Mouse (Mus musculus): ENCODE results near the gene Card9. TPM values are rescaled to one million over a fixed set of nuclear protein-coding genes. Genes with fewer than 3 reads are reported as not detected.

Card9 gene
- polyA plus RNA-seq, 1 experiment from 2014 or later, result 1.2 TPM

GRCm38 (mm10) chr2:26320245-26321185, 40.2 kb downstream of the Card9 start:
- Histone ChIP-seq H3K9me3 (replicated peaks) (no peaks in the 10 kb centered on the region), H3K4me2 (no peak overlapping the region), H3K4me1 (peaks cover 15% of the 10 kb centered on the region), H3K27ac (no peak overlapping the region), H3K27me3 (replicated peaks) (peaks cover 26% of the 10 kb centered on the region), H3K9ac (no peak overlapping the region), H3K36me3 (peaks cover 14% of the 10 kb centered on the region), H3K4me3 (no peak overlapping the region)
- ATAC-seq, result no peak
- WGBS (ENCODE audit: insufficient replicate concordance), result 72% methylated on average over 14 of the region's 14 CpGs

DNA sequence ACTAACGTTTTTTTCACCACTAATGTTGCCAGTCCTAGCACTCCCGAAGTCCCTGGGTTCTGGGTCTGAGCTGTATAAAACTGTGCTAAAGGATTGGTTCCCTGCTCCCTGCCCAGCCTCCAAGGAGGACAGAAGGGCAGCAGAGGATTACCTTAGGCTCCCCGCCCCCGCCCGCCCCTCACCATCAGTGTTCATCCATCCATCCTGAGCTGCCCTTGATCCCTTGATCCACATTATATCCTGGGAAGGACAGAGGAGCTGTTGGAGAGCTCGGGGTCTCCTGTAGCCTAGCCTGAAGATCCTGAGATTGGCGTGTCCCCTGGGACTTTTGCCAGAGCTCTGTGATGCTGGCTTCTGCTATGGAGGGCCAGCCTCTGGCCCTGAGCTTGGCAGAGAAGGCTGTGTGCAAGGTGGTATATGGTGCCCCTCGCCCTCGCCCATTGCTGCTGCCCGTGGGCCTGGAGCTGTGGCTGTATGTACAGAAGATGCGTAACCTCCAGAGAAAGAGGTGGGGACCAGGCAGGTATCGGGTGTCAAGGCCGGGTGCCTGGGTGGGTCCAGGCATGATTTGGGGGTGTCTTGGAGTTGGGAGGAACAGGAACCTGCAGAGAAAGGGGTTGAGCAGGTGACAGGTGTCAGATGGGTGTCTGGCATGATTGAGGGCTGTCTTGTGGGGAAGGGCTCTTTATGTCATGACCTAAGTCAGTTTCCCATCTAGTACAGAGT, 41.0 kb downstream of the Card9 start:
- Histone ChIP-seq H3K27me3 (replicated peaks) (peaks cover 34% of the 10 kb centered on the region), H3K4me3 (no peak overlapping the region), H3K4me1 (peaks cover 23% of the 10 kb centered on the region), H3K9ac (no peak overlapping the region), H3K9me3 (replicated peaks) (no peaks in the 10 kb centered on the region), H3K4me2 (no peak overlapping the region), H3K27ac (no peak overlapping the region), H3K36me3 (peaks cover 8% of the 10 kb centered on the region; the same call in 1 of the 2 replicates)
- 67% methylated on average over 13 of the region's 13 CpGs for WGBS (ENCODE audit: insufficient replicate concordance)
- ATAC-seq, result no peak

GRCm38 (mm10) chr2:26319109-26319508, 41.6 kb downstream of the Card9 start:
- H3K9me3 ChIP-seq (replicated peaks), result no peaks in the 10 kb centered on the region
- H3K9ac ChIP-seq, result no peak overlapping the region
- H3K27ac ChIP-seq, result no peak overlapping the region
- no peak overlapping the region for H3K4me2 ChIP-seq
- H3K4me1 ChIP-seq, result peaks cover 26% of the 10 kb centered on the region
- no peak for ATAC-seq
- peaks cover 34% of the 10 kb centered on the region for H3K27me3 ChIP-seq (replicated peaks)
- 77% methylated on average over 9 of the region's 9 CpGs for WGBS (ENCODE audit: insufficient replicate concordance)
- H3K36me3 ChIP-seq, result peaks cover 8% of the 10 kb centered on the region; the same call in 1 of the 2 replicates
- no peak overlapping the region for H3K4me3 ChIP-seq

GRCm38 (mm10) chr2:26317991-26318672, 42.6 kb downstream of the Card9 start:
- Histone ChIP-seq H3K4me3 (no peak overlapping the region), H3K36me3 (0 out of 2 replicates have a peak, but pooled peaks cover under 1% of the 10 kb centered on the region), H3K9ac (no peak overlapping the region), H3K9me3 (replicated peaks) (no peaks in the 10 kb centered on the region), H3K4me1 (peaks cover 26% of the 10 kb centered on the region), H3K27me3 (replicated peaks) (peaks cover 34% of the 10 kb centered on the region), H3K4me2 (no peak overlapping the region), H3K27ac (no peak overlapping the region)
- WGBS (ENCODE audit: insufficient replicate concordance), result 65% methylated on average over 3 of the region's 3 CpGs
- ATAC-seq, result no peak

DNA sequence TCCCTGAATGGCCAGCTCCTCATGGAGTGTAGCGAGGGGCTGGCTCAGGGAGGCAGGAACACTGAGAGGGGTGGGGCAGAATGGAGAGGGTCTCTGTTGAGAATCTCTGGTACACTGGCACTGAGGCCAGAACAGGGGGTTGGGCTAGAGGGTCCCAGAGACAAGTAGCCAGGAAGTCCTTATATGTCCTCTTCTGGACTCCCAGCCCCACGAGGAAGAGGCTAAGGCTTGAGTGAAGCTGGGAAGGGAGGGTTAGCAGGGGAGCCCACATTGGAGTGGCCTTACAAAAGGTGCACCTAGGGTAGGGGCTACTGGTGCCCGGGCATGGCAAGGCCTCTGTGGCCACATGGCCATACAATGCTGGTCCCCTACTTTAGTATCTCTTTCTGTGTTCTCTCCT, 43.3 kb downstream of the Card9 start:
- no peak overlapping the region for H3K27ac ChIP-seq
- no peak overlapping the region for H3K9ac ChIP-seq
- H3K36me3 ChIP-seq, result no peaks in the 10 kb centered on the region
- peaks cover 26% of the 10 kb centered on the region for H3K4me1 ChIP-seq
- peaks cover 34% of the 10 kb centered on the region for H3K27me3 ChIP-seq (replicated peaks)
- no peaks in the 10 kb centered on the region for H3K9me3 ChIP-seq (replicated peaks)
- ATAC-seq, result no peak
- no peak overlapping the region for H3K4me2 ChIP-seq
- no peak overlapping the region for H3K4me3 ChIP-seq
- 47% methylated on average over 3 of the region's 3 CpGs for WGBS (ENCODE audit: insufficient replicate concordance)

GRCm38 (mm10) chr2:26316576-26317246, 44.0 kb downstream of the Card9 start:
- H3K4me2 ChIP-seq, result peak overlapping the region; percentile 91
- ATAC-seq, result no peak
- peaks cover 26% of the 10 kb centered on the region for H3K4me1 ChIP-seq
- 0 out of 2 replicates have a peak overlapping the region, but pooled peaks have one; percentile 66 for H3K9ac ChIP-seq
- H3K4me3 ChIP-seq, result peak overlapping the region; percentile 67
- 69% methylated on average over 9 of the region's 9 CpGs for WGBS (ENCODE audit: insufficient replicate concordance)
- H3K9me3 ChIP-seq (replicated peaks), result no peaks in the 10 kb centered on the region
- no peak overlapping the region for H3K27ac ChIP-seq
- no peaks in the 10 kb centered on the region for H3K36me3 ChIP-seq
- peaks cover 35% of the 10 kb centered on the region for H3K27me3 ChIP-seq (replicated peaks)

DNA sequence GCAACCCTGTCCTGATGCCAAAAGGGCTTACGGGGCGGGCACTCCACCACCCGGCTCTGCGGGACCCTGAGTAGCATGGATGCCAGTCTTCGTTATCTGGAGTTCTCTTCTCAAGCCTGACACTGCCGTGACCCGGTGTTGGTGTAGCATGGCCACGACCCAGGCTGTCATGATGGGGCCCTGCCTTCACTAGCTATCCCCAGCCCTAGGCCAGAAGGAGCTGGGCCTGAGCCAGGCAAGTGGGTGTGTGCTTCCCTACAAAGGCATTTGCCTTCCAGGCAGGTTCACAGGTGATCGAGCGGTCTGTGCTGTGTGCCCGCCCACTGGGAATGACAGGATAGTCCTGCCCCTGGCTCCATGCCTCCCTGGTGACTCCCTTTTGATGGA, 44.8 kb downstream of the Card9 start:
- Histone ChIP-seq H3K9me3 (replicated peaks) (no peaks in the 10 kb centered on the region), H3K27ac (peak overlapping the region; percentile 74), H3K4me1 (peaks cover 26% of the 10 kb centered on the region), H3K4me2 (peak overlapping the region; percentile 91), H3K36me3 (no peaks in the 10 kb centered on the region), H3K27me3 (replicated peaks) (peaks cover 38% of the 10 kb centered on the region), H3K9ac (peak overlapping the region; percentile 66), H3K4me3 (peak overlapping the region; percentile 67)
- WGBS (ENCODE audit: insufficient replicate concordance), result 10% methylated on average over 11 of the region's 11 CpGs
- ATAC-seq, result peak; percentile 13; the same call in 1 of the 2 replicates

DNA sequence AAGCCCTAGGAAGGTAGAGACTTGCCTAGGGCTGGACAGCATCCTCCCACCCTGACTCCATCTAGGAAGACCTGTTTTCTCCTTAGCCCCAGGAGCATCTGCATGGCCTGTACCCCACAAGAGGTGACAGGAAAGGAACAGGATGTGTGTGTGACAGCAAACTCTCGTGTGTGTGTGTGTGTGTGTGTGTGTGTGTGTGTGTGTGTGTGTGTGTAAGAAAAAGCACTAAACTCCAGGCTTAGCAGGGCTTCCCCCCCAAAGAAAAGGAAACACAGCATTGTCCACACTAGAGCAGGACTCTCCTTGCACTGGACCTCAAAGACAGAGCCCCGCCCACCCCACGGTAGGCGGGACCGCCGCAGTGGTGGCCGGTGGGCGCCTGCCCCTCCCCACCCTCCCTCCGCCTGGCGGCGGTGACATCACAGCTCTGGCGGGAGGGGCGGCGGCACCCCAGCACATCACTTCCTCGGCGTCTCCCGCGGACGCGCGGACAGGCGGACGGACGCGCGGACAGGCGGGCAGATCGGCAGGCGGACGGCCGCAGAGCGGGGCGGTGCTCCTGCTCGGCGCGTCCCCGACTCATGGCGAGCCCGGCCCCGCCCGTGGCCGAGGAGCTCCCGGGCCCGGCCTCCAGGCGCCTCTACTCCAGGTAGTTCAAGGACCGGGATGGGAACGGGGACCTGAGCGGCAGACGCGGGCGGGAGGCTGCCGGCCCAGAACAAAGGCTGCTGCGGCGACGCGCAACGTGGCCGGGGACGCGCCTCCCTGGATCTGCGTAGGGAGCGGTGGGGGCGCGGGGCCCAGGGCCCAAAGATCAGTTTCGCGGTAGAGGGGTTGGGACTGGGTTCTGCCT, 45.4 kb downstream of the Card9 start, which contains the start of gene Gpsm1:
Gene Gpsm1, plus strand, starts transcription at position 444 of the 853 bp plus-strand sequence.
- Histone ChIP-seq H3K4me2 (peak within 1 kb of the TSS; percentile 91), H3K4me1 (peaks cover 26% of the 10 kb centered on the region), H3K27me3 (replicated peaks) (peaks cover 38% of the 10 kb centered on the region), H3K27ac (peak within 1 kb of the TSS; percentile 74), H3K4me3 (peak within 1 kb of the TSS; percentile 67), H3K9me3 (replicated peaks) (no peaks in the 10 kb centered on the region), H3K36me3 (no peaks in the 10 kb centered on the region), H3K9ac (peak within 1 kb of the TSS; percentile 66)
- WGBS (ENCODE audit: insufficient replicate concordance), result 2% methylated on average over 61 of the region's 66 CpGs
- ATAC-seq, result peak; percentile 53

GRCm38 (mm10) chr2:26314281-26315071, 46.2 kb downstream of the Card9 start:
- Histone ChIP-seq H3K4me2 (peak overlapping the region; percentile 91), H3K9ac (peak overlapping the region; percentile 66; the same call in 1 of the 2 replicates), H3K27ac (peak overlapping the region; percentile 74), H3K9me3 (replicated peaks) (no peaks in the 10 kb centered on the region), H3K4me3 (peak overlapping the region; percentile 67; the same call in 1 of the 2 replicates), H3K36me3 (no peaks in the 10 kb centered on the region), H3K27me3 (replicated peaks) (peaks cover 38% of the 10 kb centered on the region), H3K4me1 (peaks cover 26% of the 10 kb centered on the region)
- no peak for ATAC-seq
- WGBS (ENCODE audit: insufficient replicate concordance), result 51% methylated on average over 13 of the region's 13 CpGs

- no peak overlapping the region for H3K27ac ChIP-seq
- H3K9ac ChIP-seq, result no peak overlapping the region
- WGBS (ENCODE audit: insufficient replicate concordance), result 59% methylated on average over 1 of the region's 1 CpGs
- ATAC-seq, result no peak
- no peak overlapping the region for H3K4me2 ChIP-seq
- H3K27me3 ChIP-seq (replicated peaks), result peaks cover 38% of the 10 kb centered on the region
- H3K36me3 ChIP-seq, result no peaks in the 10 kb centered on the region
- H3K4me1 ChIP-seq, result peaks cover 26% of the 10 kb centered on the region
- no peak overlapping the region for H3K4me3 ChIP-seq
- no peaks in the 10 kb centered on the region for H3K9me3 ChIP-seq (replicated peaks)
Measured at GRCm38 (mm10) chr2:26313394-26313793, 47.3 kb downstream of the Card9 start.

Measured in liver, embryonic 12.5 days (tissue).